Mouse (Mus musculus) liver, embryonic 11.5 days (tissue): ENCODE measurements at regions not wholly inside any gene's neighbourhood (a gene's known extent, or its start where the extent isn't known, plus 50 kb on each side); places are given as distances from the start of the nearest gene placed in this dataset.

Experiments
- ATAC-seq: fragments of 200-750 bp; cut with Nextera tagmentation; replicated peaks from 2 replicates; pipeline ENCODE4 v1.8.0; 2017; ENCODE audit warnings: moderate number of reproducible peaks, mild to moderate bottlenecking, moderate TSS enrichment, moderate library complexity; ENCODE audit not compliant: low FRiP score
- DNase-seq: peaks from one replicate; pipeline ENCODE4 v3.0.0-alpha.2; 2017; ENCODE audit warnings: low spot score
- H3K27ac ChIP-seq: fragments of 300-500 bp; sonication (generic); 2 replicates; pipeline ENCODE4 v1.5.1; 2014; ENCODE audit warnings: mild to moderate bottlenecking, low read depth, low read length, control low read depth
- H3K27me3 ChIP-seq: fragments of 300-500 bp; sonication (generic); replicated peaks from 2 replicates; pipeline ENCODE4 v1.6.1; 2014; ENCODE audit warnings: low read length, mixed read lengths; ENCODE audit not compliant: control insufficient read depth, insufficient read depth
- H3K36me3 ChIP-seq: fragments of 300-500 bp; sonication (generic); 2 replicates; pipeline ENCODE4 v1.6.1; 2014; ENCODE audit warnings: mild to moderate bottlenecking, low read length, moderate library complexity, mixed read lengths; ENCODE audit not compliant: control insufficient read depth, insufficient read depth
- H3K4me1 ChIP-seq: fragments of 300-500 bp; sonication (generic); replicated peaks from 2 replicates; pipeline ENCODE4 v1.6.1; 2014; ENCODE audit warnings: low read length, mixed read lengths; ENCODE audit not compliant: control insufficient read depth, insufficient read depth
- H3K4me2 ChIP-seq: fragments of 300-500 bp; sonication (generic); 2 replicates; pipeline ENCODE4 v1.6.1; 2014; ENCODE audit warnings: mild to moderate bottlenecking, control low read depth, moderate library complexity
- H3K4me3 ChIP-seq: fragments of 300-500 bp; sonication (generic); 2 replicates; pipeline ENCODE4 v1.5.1; 2014; ENCODE audit warnings: low read depth, low read length, control low read depth
- H3K9ac ChIP-seq: fragments of 300-500 bp; sonication (generic); 2 replicates; pipeline ENCODE4 v1.6.1; 2014; ENCODE audit warnings: low read depth, low read length, control low read depth
- H3K9me3 ChIP-seq: fragments of 300-500 bp; sonication (generic); 2 replicates; pipeline ENCODE4 v1.6.1; 2016; ENCODE audit warnings: low read length, inconsistent platforms, mixed read lengths; ENCODE audit not compliant: control insufficient read depth
- WGBS: fragments of 180-500 bp; shearing (Covaris S2); extraction: QIAGEN DNeasy Blood & Tissue Kit; methylation state at CpG from one replicate; pipeline ENCODE4 v1.1.7; 2014; 5-methylcytosine and 5-hydroxymethylcytosine counted together

- DNase-seq (no peak), ATAC-seq (peak; percentile 45)
- Histone ChIP-seq H3K4me1 (no peaks in the 10 kb centered on the region), H3K27me3 (no peaks in the 10 kb centered on the region), H3K4me2 (no peak overlapping the region), H3K27ac (no peak overlapping the region), H3K9ac (no peak overlapping the region), H3K36me3 (no peaks in the 10 kb centered on the region), H3K9me3 (no peaks in the 10 kb centered on the region), H3K4me3 (no peak overlapping the region)
- 66% methylated on average over 2 of the region's 2 CpGs for WGBS
These were observed 82.3 kb upstream of the Actrt2 start for GRCm38 (mm10) chr4:154749996-154750395.

- 57% methylated on average over 14 of the region's 14 CpGs for WGBS
- Histone ChIP-seq H3K4me2 (no peak overlapping the region), H3K4me1 (no peaks in the 10 kb centered on the region), H3K9ac (no peak overlapping the region), H3K9me3 (no peaks in the 10 kb centered on the region), H3K27ac (no peak overlapping the region), H3K27me3 (no peaks in the 10 kb centered on the region), H3K36me3 (no peaks in the 10 kb centered on the region), H3K4me3 (no peak overlapping the region)
- DNase-seq (no peak), ATAC-seq (no peak)
These were observed 82.9 kb upstream of the Actrt2 start for GRCm38 (mm10) chr4:154750440-154751107.

DNA sequence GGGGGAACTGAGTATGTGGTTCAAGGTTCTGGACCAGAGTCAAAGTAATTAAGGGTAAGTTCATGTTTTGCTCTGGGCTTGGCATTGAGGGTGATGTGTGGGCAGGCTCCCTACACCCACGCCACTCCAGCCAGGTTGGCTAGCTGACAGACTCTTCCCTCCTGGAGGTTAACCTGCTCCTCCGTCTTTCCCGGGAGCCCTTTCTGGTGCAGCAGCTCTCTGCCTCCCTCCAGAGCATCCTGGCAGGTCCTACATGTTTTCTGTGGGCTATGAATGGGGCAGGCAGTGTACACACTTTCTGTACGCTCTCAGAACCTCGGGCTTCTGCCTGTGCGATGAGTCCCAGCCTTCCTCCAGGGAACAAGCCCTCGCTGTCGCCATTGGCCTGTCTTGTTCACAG, 82.8 kb upstream of the Ttc34 start:
- ATAC-seq (no peak), DNase-seq (no peak)
- H3K4me3 ChIP-seq: no peak overlapping the region
- H3K9ac ChIP-seq: no peak overlapping the region
- H3K36me3 ChIP-seq: no peaks in the 10 kb centered on the region
- no peak overlapping the region for H3K27ac ChIP-seq
- no peaks in the 10 kb centered on the region for H3K9me3 ChIP-seq
- WGBS: 69% methylated on average over 8 of the region's 8 CpGs
- H3K4me2 ChIP-seq: no peak overlapping the region
- H3K27me3 ChIP-seq: no peaks in the 10 kb centered on the region
- H3K4me1 ChIP-seq: no peaks in the 10 kb centered on the region

- H3K27me3 ChIP-seq: no peaks in the 10 kb centered on the region
- H3K36me3 ChIP-seq: no peaks in the 10 kb centered on the region
- WGBS: 80% methylated on average over 10 of the region's 10 CpGs
- no peaks in the 10 kb centered on the region; the same call in 1 of the 2 replicates for H3K4me1 ChIP-seq
- no peak for DNase-seq
- ATAC-seq: no peak
- no peaks in the 10 kb centered on the region for H3K9me3 ChIP-seq
- no peak overlapping the region for H3K4me3 ChIP-seq
- no peak overlapping the region for H3K4me2 ChIP-seq
- H3K27ac ChIP-seq: no peak overlapping the region
- no peak overlapping the region for H3K9ac ChIP-seq
These were observed 80.4 kb upstream of the Ttc34 start for GRCm38 (mm10) chr4:154756740-154757446.

DNA sequence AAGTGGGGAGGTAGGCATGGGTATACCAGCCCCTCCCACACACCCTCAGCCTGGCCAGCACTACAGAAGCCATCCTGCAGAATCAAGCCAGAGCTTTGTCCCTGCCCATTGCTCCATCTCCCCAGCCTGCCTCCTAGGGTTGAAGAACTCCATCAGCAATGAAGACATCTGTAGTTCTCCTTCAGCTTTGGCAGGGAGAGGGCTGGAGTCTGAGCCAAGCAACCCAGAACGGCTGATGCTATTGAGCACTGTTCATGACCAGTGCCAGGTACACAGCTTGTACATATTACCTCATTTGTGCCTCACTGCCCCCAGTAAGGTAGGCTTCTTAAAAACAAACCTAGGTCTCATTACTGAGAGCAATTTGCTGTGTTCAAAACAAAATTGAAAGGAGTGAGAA, 77.4 kb upstream of the Ttc34 start:
- no peak for DNase-seq
- Histone ChIP-seq H3K9me3 (no peaks in the 10 kb centered on the region), H3K4me1 (no peaks in the 10 kb centered on the region; the same call in 1 of the 2 replicates), H3K36me3 (no peaks in the 10 kb centered on the region), H3K4me2 (no peak overlapping the region), H3K4me3 (no peak overlapping the region), H3K27me3 (no peaks in the 10 kb centered on the region), H3K27ac (no peak overlapping the region), H3K9ac (no peak overlapping the region)
- ATAC-seq: no peak
- 74% methylated on average over 1 of the region's 1 CpGs for WGBS

- Histone ChIP-seq H3K9me3 (no peaks in the 10 kb centered on the region), H3K36me3 (no peaks in the 10 kb centered on the region), H3K4me3 (no peak overlapping the region), H3K4me1 (no peaks in the 10 kb centered on the region; the same call in 1 of the 2 replicates), H3K9ac (no peak overlapping the region), H3K27ac (no peak overlapping the region), H3K27me3 (no peaks in the 10 kb centered on the region), H3K4me2 (no peak overlapping the region)
- DNase-seq: no peak
- ATAC-seq: no peak
- 73% methylated on average over 6 of the region's 6 CpGs for WGBS
These were observed 73.0 kb upstream of the Ttc34 start for GRCm38 (mm10) chr4:154764238-154764637.

DNA sequence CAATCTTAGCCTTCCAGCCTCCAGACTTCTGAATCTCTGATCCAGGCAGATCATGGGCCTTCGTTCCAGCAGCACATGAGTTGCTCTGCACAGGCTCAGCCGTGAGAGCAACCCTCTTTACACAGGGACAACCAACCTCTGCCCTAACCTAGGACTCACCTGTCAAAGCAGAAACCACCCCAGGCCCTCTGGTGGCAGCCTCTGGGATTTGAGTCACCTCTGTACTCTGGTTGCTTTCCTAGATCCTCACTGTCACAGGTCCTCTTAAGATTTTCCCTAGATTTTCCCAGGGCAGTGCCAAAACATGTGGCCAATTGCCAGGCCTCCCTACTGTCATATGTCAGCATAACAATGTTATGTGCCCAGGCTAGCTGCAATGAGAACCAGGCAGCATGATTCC, 71.1 kb upstream of the Ttc34 start:
- DNase-seq (no peak), ATAC-seq (no peak)
- H3K27me3 ChIP-seq: no peaks in the 10 kb centered on the region
- no peak overlapping the region for H3K9ac ChIP-seq
- no peak overlapping the region for H3K27ac ChIP-seq
- no peak overlapping the region for H3K4me2 ChIP-seq
- H3K4me3 ChIP-seq: no peak overlapping the region
- H3K4me1 ChIP-seq: peaks cover under 1% of the 10 kb centered on the region
- no peaks in the 10 kb centered on the region for H3K9me3 ChIP-seq
- H3K36me3 ChIP-seq: no peaks in the 10 kb centered on the region
- WGBS: 48% methylated on average over 2 of the region's 2 CpGs

DNA sequence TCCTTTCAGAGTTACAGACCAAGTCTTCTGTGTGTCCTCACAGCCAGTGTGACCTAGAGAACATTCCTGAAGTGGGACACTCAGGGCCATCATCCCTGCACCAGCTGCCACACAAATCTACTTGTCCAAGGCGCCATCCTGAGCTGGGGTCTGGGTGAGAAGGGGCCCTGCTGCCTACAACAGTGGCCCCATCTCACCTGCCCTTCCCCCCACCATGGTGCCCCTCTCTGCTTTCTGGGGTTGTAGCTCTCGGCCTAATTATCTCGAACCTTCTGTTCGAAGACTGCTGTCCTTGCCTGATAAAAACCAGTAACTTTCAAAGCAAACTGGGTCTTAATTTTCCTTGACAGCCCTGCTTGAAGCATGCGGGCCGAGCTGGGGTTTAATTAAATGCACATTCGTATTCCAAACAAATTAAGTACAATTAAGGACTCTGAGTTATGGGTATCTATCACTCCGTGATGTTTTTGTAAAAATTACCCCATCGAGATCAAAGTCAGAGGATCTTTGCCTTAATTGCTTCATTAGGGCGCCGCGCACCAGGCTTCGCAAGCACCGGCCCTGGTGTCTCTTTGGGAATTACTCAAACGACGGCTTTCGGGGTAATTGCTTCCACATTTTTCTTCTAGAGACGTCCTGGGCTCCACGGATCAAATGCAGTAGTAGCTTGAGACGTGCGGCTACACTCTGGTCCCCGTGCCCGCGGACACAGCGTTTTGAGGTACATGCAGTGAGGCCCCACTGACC, 65.8 kb upstream of the Ttc34 start:
- H3K4me3 ChIP-seq: no peak overlapping the region
- H3K9ac ChIP-seq: no peak overlapping the region
- no peak overlapping the region for H3K27ac ChIP-seq
- no peak overlapping the region for H3K4me2 ChIP-seq
- no peaks in the 10 kb centered on the region for H3K27me3 ChIP-seq
- no peaks in the 10 kb centered on the region for H3K36me3 ChIP-seq
- ATAC-seq (no peak), DNase-seq (no peak)
- no peaks in the 10 kb centered on the region for H3K9me3 ChIP-seq
- WGBS: 62% methylated on average over 25 of the region's 25 CpGs
- peaks cover 3% of the 10 kb centered on the region; the same call in 1 of the 2 replicates for H3K4me1 ChIP-seq
